Mouse (Mus musculus): ENCODE results near the gene Ccdc84.
"Not testable (repeated sequence)": the region's sequence is repeated elsewhere in the genome, so short reads cannot be mapped to it uniquely, and the experiment has no call there.

Gene Ccdc84

GRCm38 (mm10) chr9:44418519-44419385, at the start of gene Ccdc84:
Gene Ccdc84, minus strand, starts transcription at chr9:44418569.
- no peak for DNase-seq (ENCODE audit: low spot score)

- no peak for DNase-seq (ENCODE audit: low spot score)
Measured at GRCm38 (mm10) chr9:44461950-44462349, 43.6 kb upstream of the Ccdc84 start.

DNA sequence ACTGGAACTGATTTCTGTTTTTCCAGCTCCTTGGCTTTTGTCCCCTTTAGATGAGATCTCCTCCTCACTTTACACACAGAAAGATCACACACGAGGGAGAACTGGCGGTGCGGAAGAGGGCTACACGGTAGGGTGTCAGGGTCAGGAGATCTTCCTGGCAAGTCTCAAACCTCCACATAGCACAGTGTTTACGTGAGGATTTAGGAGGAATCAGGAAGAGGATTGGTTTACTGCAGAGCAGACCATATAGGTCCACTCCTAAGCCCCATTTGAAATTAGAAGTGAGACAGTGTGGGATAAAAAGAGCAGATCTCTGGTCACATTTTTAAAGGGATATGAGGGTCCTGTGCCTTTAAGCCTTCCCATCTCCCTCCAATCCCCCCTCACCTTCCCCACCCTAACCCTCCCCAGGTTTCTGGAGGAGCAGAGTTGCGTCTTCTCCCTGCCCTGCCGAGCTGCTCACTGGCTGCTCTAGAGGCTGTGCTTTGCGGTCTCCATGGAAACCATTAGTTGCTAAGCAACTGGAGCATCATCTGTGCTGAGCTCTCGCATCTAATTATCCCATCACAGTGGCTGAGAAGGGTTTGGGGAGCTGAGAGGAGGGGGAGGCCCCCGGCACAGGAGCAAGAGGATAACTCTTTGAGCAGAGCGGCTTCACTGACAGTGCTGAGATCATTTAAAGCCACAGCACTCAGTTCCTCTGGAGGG, 38.8 kb upstream of the Ccdc84 start:
- peak; percentile 27 for DNase-seq (ENCODE audit: low spot score)

GRCm38 (mm10) chr9:44454891-44455220, 36.5 kb upstream of the Ccdc84 start, which contains the start of gene Upk2:
Gene Upk2, minus strand, starts transcription at chr9:44454976.
- peak; percentile 33 for DNase-seq (ENCODE audit: low spot score)

DNA sequence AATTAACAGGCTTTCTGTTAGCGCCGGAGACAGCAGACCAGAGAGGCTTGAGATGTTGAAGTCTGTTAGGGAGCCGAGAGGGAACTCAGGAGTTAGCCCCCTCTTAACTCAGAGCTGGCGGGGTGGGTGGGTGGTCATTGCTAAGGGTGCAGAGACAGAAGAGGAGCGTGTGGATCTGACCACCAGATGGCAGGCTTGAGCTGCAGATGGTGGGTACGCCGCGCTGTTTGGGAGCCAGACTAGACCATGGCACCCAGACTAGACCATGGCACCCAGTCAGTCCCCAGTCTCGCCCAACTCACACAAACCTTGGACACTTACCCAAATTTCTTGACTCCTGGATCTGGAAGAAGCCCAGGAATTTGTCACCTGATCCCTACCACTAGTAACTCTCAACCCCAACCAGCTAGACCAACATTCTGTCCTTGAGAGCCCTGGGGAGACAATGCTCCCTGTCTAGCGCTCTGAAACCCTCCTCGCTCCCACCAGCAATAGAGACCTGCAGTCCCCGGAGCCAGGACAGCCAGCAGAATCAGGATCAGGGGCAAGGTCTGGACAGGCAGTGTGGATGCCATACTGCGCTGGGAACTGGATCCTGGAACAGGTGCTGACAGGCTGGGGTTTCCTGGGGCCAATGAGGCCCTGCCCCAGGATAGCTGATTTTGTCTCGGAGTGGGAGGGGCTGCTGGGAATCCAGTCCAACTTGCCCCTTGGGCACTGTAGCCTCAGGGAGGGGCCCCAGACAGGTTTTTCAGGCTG, 35.9 kb upstream of the Ccdc84 start:
- DNase-seq (ENCODE audit: low spot score): peak; percentile 79

- DNase-seq (ENCODE audit: low spot score): no peak
Measured at GRCm38 (mm10) chr9:44450387-44450786, 32.0 kb upstream of the Ccdc84 start.

GRCm38 (mm10) chr9:44444402-44445025, 26.1 kb upstream of the Ccdc84 start:
- not testable (repeated sequence) for DNase-seq (ENCODE audit: low spot score)

GRCm38 (mm10) chr9:44440961-44441360, 22.6 kb upstream of the Ccdc84 start, which contains the start of gene Foxr1:
Gene Foxr1, minus strand, starts transcription at chr9:44441136.
- DNase-seq (ENCODE audit: low spot score): no peak

GRCm38 (mm10) chr9:44435747-44436146, 17.4 kb upstream of the Ccdc84 start:
- DNase-seq (ENCODE audit: low spot score): no peak

- DNase-seq (ENCODE audit: low spot score): no peak
Measured at GRCm38 (mm10) chr9:44432577-44433185, 14.3 kb upstream of the Ccdc84 start.

DNA sequence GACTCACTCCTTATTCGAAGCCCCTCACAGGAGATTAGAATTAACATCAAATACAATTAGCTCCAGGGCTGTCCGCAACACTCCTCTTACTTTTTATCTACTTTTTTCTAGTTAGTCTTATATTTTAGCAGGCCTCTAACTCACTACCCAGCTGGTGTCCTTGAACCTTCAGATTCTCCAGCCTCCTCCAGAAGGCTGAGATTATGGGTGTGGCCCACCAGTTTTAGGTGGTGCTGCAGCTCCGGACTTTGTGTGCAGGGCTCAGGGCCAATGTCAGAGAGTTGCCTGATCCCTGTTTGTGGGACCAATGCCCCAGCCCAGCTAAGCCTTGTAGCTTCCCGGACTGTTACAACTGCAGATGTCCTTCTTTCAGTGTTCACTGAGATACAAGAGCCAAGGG, 5.2 kb upstream of the Ccdc84 start:
- DNase-seq (ENCODE audit: low spot score): no peak

DNA sequence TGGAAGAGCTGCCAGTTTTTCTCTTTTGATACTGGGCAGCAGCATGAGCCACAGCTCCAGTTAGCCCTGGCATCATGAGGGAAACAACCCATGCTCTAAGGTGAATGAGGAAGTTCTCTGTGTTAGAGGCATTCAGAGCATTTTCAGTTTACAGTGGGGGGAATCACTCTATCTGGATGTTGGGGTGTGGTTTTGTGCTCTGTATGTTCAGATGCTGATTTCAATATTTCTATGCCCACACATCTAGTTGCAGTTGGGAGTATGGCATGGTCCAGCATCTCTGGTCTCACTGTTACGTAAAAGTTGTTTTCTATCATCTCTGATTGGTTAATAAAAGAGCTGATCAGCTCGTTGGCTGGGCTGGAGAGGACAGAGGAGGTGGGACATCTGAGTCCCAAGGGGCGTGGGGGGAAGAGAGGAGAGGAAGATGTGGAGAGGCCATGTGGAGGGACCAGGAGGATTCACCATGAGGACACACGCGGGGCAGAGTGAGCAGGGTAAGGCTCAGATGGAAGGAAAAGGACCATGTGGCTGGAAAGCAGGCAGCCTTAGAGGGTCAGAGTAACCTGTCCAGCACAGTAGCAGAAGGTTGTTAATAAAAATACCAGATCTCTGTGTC, 2.0 kb upstream of the Ccdc84 start:
- DNase-seq (ENCODE audit: low spot score): no peak

GRCm38 (mm10) chr9:44419730-44420129, 1.4 kb upstream of the Ccdc84 start:
- not testable (repeated sequence) for DNase-seq (ENCODE audit: low spot score)

- peak; percentile 95 for DNase-seq (ENCODE audit: low spot score)
Measured at GRCm38 (mm10) chr9:44417892-44418363, 441 bp downstream of the Ccdc84 start.

GRCm38 (mm10) chr9:44417156-44417891, 1.0 kb downstream of the Ccdc84 start:
- no peak for DNase-seq (ENCODE audit: low spot score)

- DNase-seq (ENCODE audit: low spot score): no peak
Measured at GRCm38 (mm10) chr9:44412781-44413180, 5.6 kb downstream of the Ccdc84 start.

DNA sequence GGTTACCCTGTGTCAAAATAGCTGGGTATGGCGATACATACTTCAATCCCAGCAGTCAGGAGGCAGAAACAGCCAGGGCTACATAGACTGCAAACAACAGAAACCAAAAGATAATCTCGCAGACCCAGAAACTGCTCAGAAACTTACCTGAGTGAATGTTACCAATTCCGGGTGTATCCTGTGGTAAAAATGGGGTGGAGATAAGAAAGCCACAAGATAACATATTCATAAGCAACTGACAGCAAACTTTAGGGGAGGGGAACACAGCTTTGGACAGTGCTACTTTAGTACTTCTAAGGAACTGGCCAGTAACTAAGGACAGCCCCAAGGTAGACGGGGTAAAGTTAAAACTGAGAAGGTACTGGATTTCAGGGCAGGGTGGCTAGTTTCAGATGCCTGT, 6.1 kb downstream of the Ccdc84 start:
- DNase-seq (ENCODE audit: low spot score): no peak

DNA sequence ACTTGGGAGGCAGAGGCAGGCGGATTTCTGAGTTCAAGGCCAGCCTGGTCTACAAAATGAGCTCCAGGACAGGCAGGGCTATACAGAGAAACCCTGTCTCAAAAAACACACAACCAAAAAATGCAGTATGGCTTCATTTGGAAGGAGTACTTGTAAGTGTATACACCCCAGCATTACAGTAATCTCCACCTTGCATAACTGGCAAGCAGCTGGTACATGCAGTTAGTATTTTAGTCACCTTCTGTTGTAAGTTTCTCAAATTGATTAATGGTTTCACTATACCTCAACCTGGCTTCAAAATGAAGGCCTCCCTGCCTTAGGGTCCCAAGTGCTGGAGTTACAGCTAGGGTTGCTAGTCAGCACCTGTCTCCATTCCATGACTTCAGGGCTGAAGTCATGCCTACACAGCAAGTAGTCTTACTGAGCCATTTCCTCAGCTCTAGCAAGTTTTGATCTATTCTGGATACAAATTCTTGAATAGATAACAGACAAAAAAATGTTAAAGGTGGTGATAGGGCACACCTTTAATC, 6.7 kb downstream of the Ccdc84 start:
- DNase-seq (ENCODE audit: low spot score): no peak

GRCm38 (mm10) chr9:44410647-44411336, 7.6 kb downstream of the Ccdc84 start:
- DNase-seq (ENCODE audit: low spot score): no peak

All from adipocyte (in vitro differentiated cells).